In genomic region chr12:108987448-108987847, GRCm38 (mm10) we compare ENCODE assay signal across 18 mouse cellular contexts.
"Had no signal": no experiment of that assay in that cellular context is flagged by ENCODE, and none has a peak within 500 bp of the region (broad histone marks: within the 10 kb centered on the region; RNA-seq: fewer than 3 reads in every experiment).

No protein-coding gene starts in this region.

- ATAC-seq: intestine, postnatal 0 days; liver, postnatal 0 days; lung, postnatal 0 days had no signal

- H3K9me3 ChIP-seq: kidney, embryonic 15.5 days; limb, embryonic 15.5 days had no signal

- H3K9ac ChIP-seq: kidney, embryonic 15.5 days; limb, embryonic 15.5 days; liver, embryonic 14.5 days; liver, postnatal 0 days; lung, embryonic 14.5 days had no signal

- H3K4me1 ChIP-seq: limb, embryonic 15.5 days had no signal

- H3K4me2 ChIP-seq: kidney, embryonic 15.5 days; limb, embryonic 15.5 days; liver, embryonic 11.5 days; lung, embryonic 14.5 days had no signal

- DNase-seq: kidney, adult 8-10 months; kidney, postnatal 10 days; kidney, postnatal 36 days; layer of hippocampus, postnatal 36 days; liver, postnatal 0 days; lung, embryonic 14.5 days; midbrain, embryonic 14.5 days; retina, postnatal 1 day; thymus, adult 18-20 months; thymus, postnatal 36 days had no signal

- H3K27me3 ChIP-seq: kidney, embryonic 15.5 days; limb, embryonic 15.5 days had no signal

- H3K4me3 ChIP-seq: kidney, embryonic 15.5 days; left cerebral cortex, adult 2 months; limb, embryonic 15.5 days had no signal

- H3K27ac ChIP-seq: kidney, embryonic 15.5 days; left cerebral cortex, adult 2 months; limb, embryonic 15.5 days; liver, embryonic 14.5 days; macrophage had no signal

- H3K36me3 ChIP-seq: kidney, embryonic 15.5 days; limb, embryonic 15.5 days had no signal
